Mouse (Mus musculus): ENCODE measurements around the gene Riox1.

- TF ChIP-seq CTCF (IDR thresholded peaks at IDR 0.05; ENCODE audit: extremely low read depth, insufficient read length, insufficient replicate concordance, low read depth, low read length), result no peak
- TF ChIP-seq POLR2A (IDR thresholded peaks at IDR 0.05; ENCODE audit: low read depth, low read length), result no peak
Observed at GRCm38 (mm10) chr12:83927747-83928146, 22.7 kb upstream of the Riox1 start.
